Mouse (Mus musculus) erythroblast, adult 5-6 weeks (primary cell): ENCODE results near the gene Fam133b. TPM values are rescaled to one million over a fixed set of nuclear protein-coding genes. Genes with fewer than 3 reads are reported as not detected.

Experiments used
- ATAC-seq: replicated peaks from 2 replicates; pipeline ENCODE4 v1.8.0; 2016; ENCODE audit warnings: moderate number of reproducible peaks, mild to moderate bottlenecking, moderate TSS enrichment, inconsistent platforms; ENCODE audit not compliant: poor library complexity, low FRiP score, severe bottlenecking
- total RNA-seq, 2 experiments: library from RNA; stranded (forward) in 1 of 2; stranded (reverse) in 1 of 2; fragments of 150-400 nt in 1 of 2; fragments of 200-764, 138-1000 nt in 1 of 2; gene quantifications; 2 replicates each; pipeline versions ENCODE4 v1.2.3 to v1.2.4; 2015 to 2017; ENCODE audit warnings: low replicate concordance in 2 of 2

Gene Fam133b
- total RNA-seq (2015; ENCODE audit: low replicate concordance) = 28.4 and 32.2 TPM in 2 replicates
- 51.6 and 76.8 TPM in 2 replicates for total RNA-seq (2017; ENCODE audit: low replicate concordance)

DNA sequence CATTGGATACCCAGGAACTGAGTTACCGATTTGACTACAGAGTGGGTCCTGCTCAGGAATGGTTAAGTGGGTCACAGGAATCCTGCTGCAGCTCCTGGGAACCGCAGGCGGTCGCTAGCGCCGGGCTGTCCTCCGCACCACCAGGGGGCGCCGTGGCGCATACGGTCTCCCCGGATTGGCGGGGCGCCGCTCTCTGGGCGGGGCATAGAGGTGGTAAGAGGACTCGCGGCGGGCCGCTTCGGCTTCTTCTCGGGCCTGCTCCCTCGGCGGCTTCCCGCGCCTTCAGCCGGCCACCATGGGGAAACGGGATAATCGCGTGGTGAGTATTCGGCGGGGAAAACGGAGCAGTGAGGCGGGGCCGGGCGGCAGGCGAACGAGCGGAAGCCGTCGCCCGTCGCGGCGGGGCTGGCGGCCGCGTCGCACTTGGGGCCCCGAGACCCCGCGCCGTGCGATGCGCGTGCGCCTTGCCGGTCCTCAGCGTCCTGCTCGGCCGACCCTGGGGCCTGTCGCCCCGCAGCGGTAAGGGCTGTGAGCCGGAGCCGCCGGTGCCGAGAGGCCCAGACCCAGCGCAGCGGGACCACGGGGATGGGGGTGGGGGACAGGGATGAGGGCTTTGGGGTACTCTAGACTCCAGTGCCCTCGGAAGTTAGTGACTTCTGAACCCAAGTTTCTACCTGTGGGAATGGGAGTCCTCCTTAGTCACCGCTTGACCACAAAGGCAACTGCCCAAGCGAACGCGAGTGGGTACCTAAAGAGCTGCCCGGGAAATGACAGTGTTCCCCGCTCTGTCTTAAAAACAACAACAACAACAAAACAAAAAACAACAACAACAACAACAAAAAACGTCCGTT, at the start of gene Fam133b:
Gene Fam133b (plus strand): TSS at position 205 of the 851 bp plus-strand sequence.
- peak; percentile 98 for ATAC-seq

DNA sequence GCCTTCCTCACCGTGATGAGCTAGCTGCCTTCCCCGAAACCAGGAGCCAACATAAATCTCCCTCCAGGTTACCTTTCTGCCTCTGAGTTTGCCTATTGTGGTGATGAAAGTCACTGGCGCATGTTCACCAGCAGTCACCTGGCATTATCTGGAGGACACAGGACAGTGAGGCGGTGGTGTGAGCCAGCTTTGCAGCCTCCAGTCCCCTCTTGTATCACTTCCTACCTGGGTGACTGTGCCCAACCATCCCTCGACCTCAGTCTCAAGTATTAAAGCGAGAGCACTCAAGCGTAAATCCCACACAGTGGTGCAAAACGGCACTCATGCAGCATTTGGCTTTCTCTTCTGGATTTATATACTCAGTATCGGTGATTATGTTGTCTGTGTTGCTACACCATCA, 49.7 kb upstream of the Fam133b start:
- ATAC-seq = no peak

DNA sequence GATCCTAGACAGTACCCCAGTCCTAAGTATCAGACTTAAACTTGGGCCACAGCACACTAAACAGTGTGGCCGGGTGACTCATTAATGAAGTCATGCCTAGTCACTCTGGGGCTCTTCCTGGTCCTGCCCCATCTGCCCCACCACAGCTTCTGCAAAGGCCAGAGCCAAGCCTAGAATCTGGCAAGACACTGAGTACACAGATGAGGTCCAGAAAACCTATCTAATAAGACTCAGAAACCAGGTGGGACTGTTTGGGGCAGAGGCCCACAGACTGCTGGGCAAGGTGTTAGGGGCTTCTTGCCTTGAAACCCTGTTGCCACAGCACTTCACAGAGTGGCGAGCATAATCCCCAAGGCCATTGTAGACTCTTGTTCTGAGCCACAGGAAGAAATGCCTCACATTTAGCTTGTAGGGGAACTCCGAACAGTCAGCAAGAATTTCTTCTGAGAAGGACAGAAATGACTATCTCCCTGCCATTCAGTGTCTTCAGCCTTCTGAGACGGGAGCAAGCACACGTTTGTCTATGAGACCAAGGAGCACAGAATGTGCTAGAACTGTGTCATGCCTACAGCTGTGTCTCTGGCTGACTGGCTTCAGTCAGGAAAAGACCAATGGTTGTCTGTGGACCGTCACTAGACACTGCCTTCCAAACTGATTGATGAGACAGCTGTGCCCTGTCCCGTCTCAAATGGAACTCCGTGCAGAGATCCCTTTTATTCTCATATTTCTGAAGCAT, 49.0 kb upstream of the Fam133b start:
- ATAC-seq = no peak

DNA sequence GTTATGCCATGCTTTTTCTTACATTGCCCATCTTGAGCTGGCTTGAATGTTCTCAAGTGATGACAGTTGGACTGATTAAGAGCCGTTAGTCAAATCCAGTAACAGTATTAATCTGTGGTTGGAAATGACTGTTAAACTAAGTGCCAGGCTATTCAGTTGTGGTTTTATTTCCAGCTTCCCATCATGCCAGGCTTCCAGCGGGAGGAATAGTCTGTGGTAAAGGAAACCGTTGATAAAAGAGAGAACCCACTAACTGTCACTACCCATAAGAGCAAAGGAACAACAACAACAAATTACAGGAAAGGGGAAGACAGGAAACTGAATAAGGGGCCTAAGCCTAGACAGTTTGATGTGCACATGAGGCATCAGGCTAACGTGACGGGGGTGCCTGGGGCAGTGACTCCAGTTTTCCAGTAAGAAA, 46.1 kb upstream of the Fam133b start:
- ATAC-seq = no peak

DNA sequence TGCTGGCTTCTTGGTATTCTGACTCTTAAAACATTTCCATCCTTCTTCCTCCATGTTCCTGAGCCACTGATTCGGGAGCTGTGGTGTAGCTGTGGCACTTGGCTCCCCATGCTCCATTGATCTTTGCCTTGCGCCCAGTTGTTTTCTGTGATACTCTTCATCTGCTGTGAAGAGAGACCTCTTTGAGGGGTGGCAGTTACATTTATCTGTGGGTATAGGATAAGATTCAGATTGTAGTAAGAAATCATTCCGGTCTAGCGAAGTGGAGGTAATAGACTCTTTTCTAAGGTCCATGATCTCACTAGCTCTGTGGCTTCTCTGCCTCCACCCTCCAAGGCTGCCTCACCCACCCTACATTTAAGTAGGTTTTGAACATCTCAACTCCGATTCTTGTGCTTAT, 43.3 kb upstream of the Fam133b start:
- ATAC-seq = no peak

DNA sequence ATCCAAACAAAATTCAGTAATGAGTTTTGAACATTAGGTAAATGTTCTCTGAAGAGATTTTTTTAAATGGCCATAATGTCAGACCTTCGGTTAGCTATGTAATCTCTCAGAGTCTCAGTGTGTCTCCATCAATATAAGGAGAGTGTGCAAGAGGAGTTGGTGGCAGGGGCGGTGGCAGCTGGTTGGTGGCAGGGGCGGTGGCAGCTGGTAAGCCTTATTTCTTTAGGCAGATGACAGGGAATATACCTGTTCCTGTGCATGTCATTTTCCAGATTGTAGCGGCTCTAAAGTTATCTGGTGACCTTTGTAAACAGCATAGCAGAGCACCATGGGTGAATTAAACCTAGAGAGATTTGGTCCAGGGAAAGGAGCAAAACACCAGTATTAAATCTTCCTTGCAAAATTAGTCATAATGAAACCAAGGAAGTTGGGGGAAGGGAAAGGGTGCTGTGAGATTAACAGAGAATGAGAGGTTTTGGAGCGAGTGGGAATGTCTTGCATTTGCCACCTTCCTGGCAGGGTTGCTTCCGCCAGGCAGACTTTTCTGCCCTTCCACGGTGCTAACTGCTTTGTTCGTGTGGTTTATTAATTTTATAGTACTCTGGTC, 42.6 kb upstream of the Fam133b start:
- no peak for ATAC-seq

DNA sequence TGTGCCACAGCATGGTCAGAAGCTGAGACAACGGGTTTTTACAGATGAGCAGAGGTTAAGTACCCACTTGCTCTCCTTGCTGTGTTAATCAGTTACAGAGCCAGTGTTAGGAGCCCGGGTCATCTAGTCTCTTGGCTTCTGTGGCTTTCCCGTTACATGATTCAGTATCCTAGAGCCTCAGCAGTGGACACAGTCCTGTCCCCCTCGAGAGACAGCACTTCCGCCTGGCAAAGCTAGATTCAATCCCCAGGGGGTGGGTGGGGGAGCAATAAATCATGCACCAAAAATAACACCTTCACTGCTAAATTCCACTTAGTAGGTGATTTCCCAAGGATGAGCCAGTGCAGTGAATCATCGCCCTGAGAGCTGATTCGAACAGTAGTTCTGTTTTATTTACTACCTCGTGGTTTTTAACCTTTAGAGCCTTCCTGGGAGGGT, 42.0 kb upstream of the Fam133b start:
- ATAC-seq = no peak

DNA sequence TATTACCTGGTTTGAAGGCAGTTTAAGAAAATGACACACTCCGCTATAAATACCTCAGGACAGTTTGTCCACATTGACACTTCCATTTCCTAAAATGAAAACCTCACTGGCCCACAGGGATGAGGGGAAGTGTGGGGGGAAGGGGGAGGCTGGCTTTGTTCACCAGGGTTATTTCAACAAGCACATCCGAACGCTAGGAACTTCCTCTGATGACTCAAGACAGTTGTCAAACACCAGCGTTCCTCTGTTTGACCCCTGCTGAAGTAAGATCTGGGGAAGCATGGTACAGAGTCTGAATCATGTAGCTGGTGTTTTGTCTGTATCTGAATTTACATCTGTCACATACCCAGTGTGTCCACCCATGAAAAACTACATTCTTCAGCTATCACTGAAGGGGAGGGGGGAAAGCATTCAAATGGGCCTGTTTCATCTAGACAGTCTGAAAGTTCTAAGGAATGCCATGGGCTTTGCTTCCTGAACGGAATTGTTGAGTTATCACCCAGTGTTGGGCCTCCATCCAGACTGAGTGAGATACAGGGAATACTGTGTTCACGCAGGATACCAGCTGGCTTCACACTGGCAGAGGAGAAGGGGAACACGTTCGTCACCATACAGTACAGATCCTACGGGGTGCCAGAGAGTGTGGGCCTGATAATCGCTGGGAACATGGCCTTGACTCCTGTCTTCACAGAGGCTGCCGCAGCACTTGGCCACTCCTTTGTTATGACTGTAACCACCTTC, 40.9 kb upstream of the Fam133b start:
- peak; percentile 34; the same call in 1 of the 2 replicates for ATAC-seq

DNA sequence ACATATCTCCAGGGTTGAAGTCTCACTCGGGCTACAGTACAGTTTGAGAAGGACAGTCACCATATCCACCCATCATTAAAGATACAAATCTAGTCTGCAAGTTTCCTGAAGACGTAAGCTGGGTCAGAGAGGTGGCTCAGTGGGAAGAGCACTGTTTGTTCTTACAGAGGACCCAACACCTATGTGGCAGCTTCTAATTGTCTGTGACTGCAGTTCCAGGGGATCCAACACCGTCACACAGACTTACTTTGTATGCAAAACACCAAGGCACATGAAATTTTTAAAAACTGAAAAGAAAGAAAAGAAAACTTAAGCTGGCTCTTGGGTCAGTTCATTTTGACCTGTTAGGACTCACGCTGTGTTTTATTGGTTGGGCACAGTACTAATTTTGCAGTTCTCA, 40.3 kb upstream of the Fam133b start:
- no peak for ATAC-seq

DNA sequence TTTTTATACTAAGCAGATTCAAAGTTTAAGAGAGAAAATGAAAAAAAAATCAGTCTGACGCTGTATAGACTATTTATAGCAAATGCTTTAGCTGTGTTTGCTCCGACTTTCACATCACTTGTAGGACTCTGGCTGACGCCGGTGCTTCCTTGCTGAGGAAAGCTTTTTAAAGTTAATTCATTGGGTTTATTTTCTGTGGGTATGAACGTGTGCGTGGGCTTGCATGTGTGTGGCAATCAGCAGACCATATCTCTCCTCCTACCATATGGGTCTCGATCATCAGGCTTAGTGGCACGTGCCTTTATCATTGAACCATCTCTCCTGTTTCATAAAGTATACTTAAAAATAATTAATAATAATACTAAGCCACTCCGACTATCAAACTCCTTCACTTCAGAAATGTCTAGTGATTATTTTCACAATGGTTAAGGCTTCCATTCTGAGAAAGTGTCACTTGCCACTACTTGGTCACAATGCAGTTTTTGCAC, 39.8 kb upstream of the Fam133b start:
- no peak for ATAC-seq

DNA sequence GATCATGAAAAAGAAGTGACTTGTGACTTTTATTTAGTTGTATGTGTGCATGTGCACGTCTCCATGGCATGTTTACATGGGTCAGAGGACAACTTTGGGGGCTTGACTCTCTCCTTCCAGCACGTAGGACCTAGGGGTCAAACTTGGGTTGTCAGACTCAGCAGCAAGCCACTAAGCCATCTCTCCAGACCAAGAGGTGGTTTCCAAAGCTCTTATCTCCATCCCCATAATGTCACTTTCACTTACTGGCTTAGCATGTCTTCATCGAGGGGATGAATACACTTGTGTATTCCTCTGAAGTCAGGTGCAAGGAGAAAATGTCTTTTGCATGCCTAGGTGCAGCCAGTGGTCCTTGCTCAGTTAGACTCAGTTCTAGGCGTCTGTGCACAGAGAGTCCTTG, 39.2 kb upstream of the Fam133b start:
- no peak for ATAC-seq

DNA sequence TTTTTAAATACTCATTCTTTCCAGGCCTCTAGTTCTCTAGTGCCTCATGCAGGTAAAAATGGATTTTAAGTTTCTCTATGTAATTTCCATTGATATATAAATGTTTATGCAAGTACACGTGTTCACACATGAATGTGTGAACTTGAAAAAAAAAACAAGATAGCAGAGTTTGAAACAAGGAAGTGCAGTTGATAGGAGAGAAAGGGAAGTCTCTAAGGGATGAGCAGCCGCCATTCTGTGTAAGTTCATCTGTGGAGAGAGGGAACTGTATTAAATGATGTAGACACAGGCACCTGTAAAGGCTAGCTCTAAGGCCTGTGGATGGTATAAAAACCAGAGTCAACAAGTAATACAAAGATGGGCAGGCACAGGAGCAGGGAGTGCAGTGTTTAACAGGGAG, 38.1 kb upstream of the Fam133b start:
- ATAC-seq = no peak

DNA sequence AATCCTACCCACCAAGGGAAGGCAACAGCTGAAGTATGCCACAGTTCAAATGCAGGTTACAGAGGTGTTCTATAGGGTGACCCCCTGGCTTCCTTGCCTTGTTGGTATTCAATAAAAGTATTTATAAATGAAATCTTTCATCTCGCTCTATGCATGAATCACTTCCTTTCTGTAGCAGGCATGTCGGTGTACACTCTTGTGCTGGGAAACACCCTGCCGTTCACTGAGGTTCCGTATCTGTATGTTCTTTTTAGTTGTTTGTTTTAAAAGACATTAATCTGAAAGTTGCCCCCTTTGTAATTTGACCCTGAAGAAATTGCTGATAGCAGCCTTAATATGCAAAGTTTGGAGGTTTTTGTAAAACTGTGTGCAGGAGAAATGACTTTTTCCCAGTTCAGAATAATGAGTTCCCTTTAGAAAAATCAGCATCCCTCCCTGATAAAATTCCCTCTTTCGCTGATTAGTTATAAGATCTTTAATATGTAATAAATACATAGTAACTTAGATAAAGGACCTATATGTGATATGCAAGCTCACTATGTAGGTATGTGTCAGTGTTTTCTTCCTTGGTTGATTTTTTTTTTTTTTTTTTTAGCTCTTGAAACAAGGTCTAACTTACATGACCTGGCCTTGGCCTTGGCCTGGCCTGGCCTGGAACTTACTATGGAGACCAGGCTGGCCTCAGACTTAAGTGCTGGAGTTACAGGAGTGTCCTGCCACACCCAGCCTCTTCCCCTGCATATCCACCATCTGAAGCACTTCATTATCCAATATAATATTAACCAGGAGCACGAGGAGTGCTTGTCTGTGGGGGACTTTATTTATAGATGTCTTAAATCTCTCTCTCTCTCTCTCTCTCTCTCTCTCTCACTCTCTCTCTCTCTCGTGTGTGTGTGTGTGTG, 34.9 kb upstream of the Fam133b start:
- no peak for ATAC-seq

DNA sequence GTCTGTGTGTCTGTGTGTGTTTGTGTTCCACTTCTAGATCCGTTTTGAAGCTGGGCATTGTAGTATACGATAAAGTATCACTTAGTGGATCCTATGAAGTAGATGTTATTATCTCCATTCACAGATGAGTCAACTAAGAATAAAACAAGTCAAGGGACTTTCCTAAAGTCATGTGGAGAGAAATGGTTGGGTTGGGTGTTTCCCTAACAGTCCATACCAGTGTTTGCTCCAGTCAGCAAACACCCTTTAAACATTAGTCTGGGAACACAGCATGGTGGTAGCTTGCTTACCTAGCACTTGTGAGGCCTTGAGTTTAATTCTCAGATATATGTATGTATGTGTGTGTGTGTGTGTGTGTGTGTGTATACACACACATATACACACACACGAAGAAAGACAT, 34.1 kb upstream of the Fam133b start:
- no peak for ATAC-seq

DNA sequence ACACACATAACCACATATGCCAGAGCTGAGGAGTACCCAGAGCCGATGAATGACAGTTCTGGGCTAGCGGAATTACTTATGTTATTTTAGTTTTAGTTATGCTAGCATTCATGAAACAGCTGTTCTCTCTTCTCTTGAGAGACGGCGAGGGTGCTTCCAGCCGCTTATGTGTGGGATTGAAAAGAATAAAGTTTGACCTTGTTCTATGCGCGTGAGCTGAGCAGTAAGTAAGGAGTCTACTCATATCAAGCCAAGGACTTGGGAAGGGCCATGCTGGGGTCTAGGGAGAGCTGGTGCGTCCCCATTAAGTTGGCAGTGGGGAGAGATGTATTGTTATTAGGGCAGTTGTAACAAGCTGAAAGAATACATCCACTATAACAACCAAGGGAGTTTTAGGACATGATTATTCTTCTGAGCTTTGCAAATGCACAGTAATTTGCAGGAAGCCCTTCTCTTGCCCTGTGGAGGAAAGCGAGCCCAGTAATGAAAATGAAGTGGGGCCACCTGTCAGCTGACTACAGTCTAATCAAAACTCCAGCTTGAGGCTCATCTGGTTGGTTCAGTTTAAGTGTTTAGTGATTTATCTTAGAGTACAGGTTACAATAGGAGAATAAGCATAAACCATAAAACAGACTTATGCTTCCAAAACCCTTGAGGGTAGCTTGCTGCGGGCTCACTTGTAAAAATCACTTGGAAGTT, 32.4 kb upstream of the Fam133b start:
- ATAC-seq = no peak

DNA sequence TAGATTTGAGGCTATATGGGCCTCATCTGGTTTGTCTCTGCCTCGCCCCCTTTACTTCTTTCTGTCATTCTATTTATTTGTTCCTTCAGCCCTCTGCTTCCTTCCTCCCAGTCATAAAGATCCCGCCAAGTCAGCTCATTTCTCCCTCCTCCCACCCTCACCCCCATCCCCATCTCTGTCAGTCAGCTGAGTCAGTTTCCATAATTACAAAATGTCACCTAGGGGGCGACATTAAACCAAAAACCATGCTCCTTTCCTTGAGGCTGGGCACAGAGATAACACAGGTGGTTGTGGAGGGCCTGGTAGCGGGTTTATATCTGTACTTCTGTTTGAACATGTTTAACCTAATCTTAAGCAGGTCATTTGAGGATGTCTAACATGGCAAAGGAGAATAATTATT, 31.0 kb upstream of the Fam133b start:
- peak; percentile 85 for ATAC-seq

DNA sequence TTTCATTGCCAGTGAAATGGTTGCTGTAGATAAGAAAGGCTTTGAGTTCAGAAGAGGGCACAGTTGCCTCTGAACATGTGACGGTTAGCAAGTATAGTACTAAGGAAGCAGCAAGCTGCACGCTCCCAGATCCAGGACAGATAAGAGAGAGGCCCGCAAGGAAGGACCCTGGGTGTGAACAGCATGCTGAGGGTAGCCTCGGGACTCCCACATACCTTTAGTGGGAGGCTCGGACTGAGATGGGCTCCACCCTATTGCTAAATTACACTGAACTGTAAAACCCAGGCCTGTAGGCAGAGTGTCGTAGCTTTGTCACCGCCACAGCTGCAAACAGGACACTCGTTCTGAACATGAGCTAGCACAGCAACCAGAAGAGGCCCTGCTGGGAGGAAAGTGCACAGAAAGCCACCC, 28.7 kb upstream of the Fam133b start:
- 0 out of 2 replicates have a peak, but pooled peaks have one; percentile 23 for ATAC-seq

DNA sequence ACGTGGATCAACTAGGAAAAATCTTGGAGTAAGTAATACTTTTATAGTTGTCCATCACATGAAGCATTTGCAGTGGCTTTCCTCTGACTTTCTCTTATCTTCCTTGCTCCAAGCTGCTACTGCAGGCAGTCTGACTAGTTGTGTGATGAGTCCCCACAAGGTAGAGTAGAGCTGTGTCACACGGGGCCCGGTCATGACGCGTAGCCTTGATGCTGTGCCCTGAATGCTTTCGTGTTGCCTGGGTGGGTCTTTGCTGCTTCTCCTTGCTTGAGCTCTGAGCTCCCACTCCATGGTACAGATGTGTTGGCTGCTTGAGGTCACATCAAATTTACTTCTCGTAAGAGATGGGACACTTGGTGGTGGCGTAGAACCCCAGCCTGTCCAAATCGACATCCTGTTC, 28.2 kb upstream of the Fam133b start:
- no peak for ATAC-seq
